In the genomic region with DNA sequence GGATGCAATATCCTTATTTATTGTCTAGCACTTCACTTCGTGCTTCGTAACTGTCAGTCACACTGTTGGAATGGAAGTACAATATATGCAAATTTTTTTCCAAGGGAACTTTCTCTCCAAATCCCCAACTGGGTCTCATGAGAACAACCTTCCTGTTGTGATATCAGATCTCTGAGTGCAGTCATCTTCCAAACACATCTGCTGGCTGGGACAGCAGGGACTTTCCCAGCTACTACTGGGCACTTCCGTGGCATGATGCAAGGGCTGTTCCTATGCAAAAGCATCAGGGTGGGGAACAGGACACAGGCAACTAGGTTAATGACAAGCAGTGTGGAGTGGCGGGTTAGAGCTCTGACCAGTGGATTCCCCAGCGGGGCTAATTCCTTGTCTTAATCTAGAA, we compare ENCODE assay signal across 30 mouse cellular contexts.
DNase-seq lines count a peak whose midpoint lies in the region; ATAC-seq and TF ChIP-seq lines count a peak whose summit lies in the region.
"Had no signal": no experiment of that assay in that cellular context is flagged by ENCODE, and none has a peak within 500 bp of the region (broad histone marks: within the 10 kb centered on the region; RNA-seq: fewer than 3 reads in every experiment).

No protein-coding gene starts in this region.

- H3K9ac ChIP-seq in CH12.LX (ENCODE audit: insufficient read depth, low read depth), result peak overlapping the region; percentile 38
- no peak overlapping the region for H3K9ac ChIP-seq in midbrain, embryonic 13.5 days (replicated peaks)
- no peak overlapping the region for H3K9ac ChIP-seq in forebrain, embryonic 16.5 days (replicated peaks; ENCODE audit: low read depth, low read length)
- H3K9ac ChIP-seq: embryonic facial prominence, embryonic 13.5 days; forebrain, embryonic 12.5 days; forebrain, embryonic 15.5 days; hindbrain, embryonic 13.5 days; intestine, embryonic 15.5 days had no signal

- H3K4me1 ChIP-seq in CH12.LX (ENCODE audit: control insufficient read depth in 1 of 2, insufficient read depth in 2 of 2), result peaks cover 14 to 49% of the 10 kb centered on the region in 2 experiments
- peaks cover 18% of the 10 kb centered on the region for H3K4me1 ChIP-seq in midbrain, embryonic 13.5 days (replicated peaks)
- H3K4me1 ChIP-seq in forebrain, embryonic 16.5 days (replicated peaks; ENCODE audit: control insufficient read depth, insufficient read depth, low read length), result peaks cover 6% of the 10 kb centered on the region
- H3K4me1 ChIP-seq: intestine, embryonic 15.5 days had no signal

- ATAC-seq in midbrain, embryonic 13.5 days, result no peak
- no peak for ATAC-seq in forebrain, embryonic 16.5 days
- ATAC-seq: activated CD4-positive, CD25-positive, alpha-beta regulatory T cell, adult 4 months; forebrain, embryonic 15.5 days; hindbrain, embryonic 16.5 days; intestine, embryonic 15.5 days had no signal

- in situ Hi-C loops in CH12.LX (cut with MboI; ENCODE audit: low pct_ligation_motif_present, low pct_unique_long_range_greater_than_20kb, low sequenced_read_pairs), result loop anchor here (25.0 kb wide), 1 partner anchor 722 kb away; no protein-coding TSS in a partner anchor

- dilution Hi-C loops in CH12.LX (cut with MboI; ENCODE audit: extremely low pct_ligation_motif_present, extremely low pct_unique_long_range_greater_than_20kb, low sequenced_read_pairs), result no loop called here

- H3K4me2 ChIP-seq in CH12.LX (ENCODE audit: insufficient read depth, low read depth, poor library complexity, severe bottlenecking), result peak overlapping the region; percentile 39; the same call in 1 of the 2 replicates
- H3K4me2 ChIP-seq in midbrain, embryonic 13.5 days (replicated peaks), result no peak overlapping the region
- no peak overlapping the region for H3K4me2 ChIP-seq in forebrain, embryonic 16.5 days (ENCODE audit: low read length)
- H3K4me2 ChIP-seq: embryonic facial prominence, embryonic 13.5 days; forebrain, embryonic 12.5 days; forebrain, embryonic 15.5 days; heart, embryonic 11.5 days; hindbrain, embryonic 13.5 days; intestine, embryonic 15.5 days had no signal

- TF ChIP-seq CTCF in CH12.LX (conservative IDR thresholded peaks at IDR 0.05 in 1 of 2, IDR thresholded peaks at IDR 0.05 in 1 of 2; ENCODE audit: low read depth in 2 of 2, low read length in 2 of 2), result no peak

- H3K27me3 ChIP-seq in CH12.LX (replicated peaks), result no peaks in the 10 kb centered on the region
- H3K27me3 ChIP-seq in midbrain, embryonic 13.5 days, result no peaks in the 10 kb centered on the region
- H3K27me3 ChIP-seq in forebrain, embryonic 16.5 days (replicated peaks; ENCODE audit: control insufficient read depth, insufficient read depth, low read length), result no peaks in the 10 kb centered on the region
- H3K27me3 ChIP-seq: embryonic facial prominence, embryonic 13.5 days; forebrain, embryonic 12.5 days; forebrain, embryonic 15.5 days; hindbrain, embryonic 13.5 days; intestine, embryonic 15.5 days had no signal

- intact Hi-C loops in heart, postnatal 10 days (cut with DNase I), result loop anchor here (2.0 to 5.0 kb wide), 2 partner anchors 732 to 757 kb away; no protein-coding TSS in a partner anchor
- intact Hi-C loops in left cerebral cortex, postnatal 10 days (cut with DNase I), result loop anchor here (10.0 kb wide), 1 partner anchor 739 kb away; no protein-coding TSS in a partner anchor

- H3K9me3 ChIP-seq in CH12.LX (replicated peaks; ENCODE audit: low read length), result peaks cover 3% of the 10 kb centered on the region
- H3K9me3 ChIP-seq in midbrain, embryonic 13.5 days, result no peaks in the 10 kb centered on the region
- H3K9me3 ChIP-seq in forebrain, embryonic 16.5 days (ENCODE audit: control insufficient read depth, low read length), result no peaks in the 10 kb centered on the region
- H3K9me3 ChIP-seq: embryonic facial prominence, embryonic 10.5 days; embryonic facial prominence, embryonic 13.5 days; forebrain, embryonic 12.5 days; forebrain, embryonic 15.5 days; G1E; hindbrain, embryonic 10.5 days; hindbrain, embryonic 13.5 days; intestine, embryonic 15.5 days had no signal

- WGBS in midbrain, embryonic 13.5 days, result 80% methylated on average over 5 of the region's 5 CpGs
- WGBS in forebrain, embryonic 16.5 days, result 77% methylated on average over 5 of the region's 5 CpGs

- no peaks in the 10 kb centered on the region for H3K36me3 ChIP-seq in CH12.LX (replicated peaks in 1 of 2; ENCODE audit: control insufficient read depth in 1 of 2, insufficient read depth in 1 of 2, low read length in 1 of 2)
- H3K36me3 ChIP-seq in midbrain, embryonic 13.5 days, result no peaks in the 10 kb centered on the region
- no peaks in the 10 kb centered on the region for H3K36me3 ChIP-seq in forebrain, embryonic 16.5 days (ENCODE audit: control insufficient read depth, insufficient read depth)
- H3K36me3 ChIP-seq: embryonic facial prominence, embryonic 10.5 days; embryonic facial prominence, embryonic 13.5 days; forebrain, embryonic 12.5 days; forebrain, embryonic 15.5 days; G1E; hindbrain, embryonic 10.5 days; hindbrain, embryonic 13.5 days; intestine, embryonic 15.5 days had no signal

- TF ChIP-seq EP300 in CH12.LX (IDR thresholded peaks at IDR 0.05; ENCODE audit: low read length), result peak; percentile 97

- DNase-seq in heart, adult 11 months, result peak; percentile 91
- no peak for DNase-seq in heart, postnatal 10 days
- DNase-seq in 3134 (ENCODE audit: extremely low read depth, insufficient read length, low spot score) (peak; percentile 25), CH12.LX (ENCODE audit: extremely low read depth) (peak; percentile 93), adipocyte (ENCODE audit: low spot score) (peak; percentile 40)
- no peak for DNase-seq in left cerebral cortex, postnatal 10 days (ENCODE audit: extremely low spot score in 1 of 2, low spot score in 2 of 2)
- DNase-seq: adrenal gland, postnatal 10 days; adrenal gland, postnatal 36 days; cerebellum, adult 11 months; cerebellum, adult 8-10 months; cerebellum, postnatal 10 days; cerebellum, postnatal 36 days; embryo, embryonic 11 days; gastrocnemius, postnatal 10 days; gastrocnemius, postnatal 36 days; heart, postnatal 36 days had no signal

- H3K27ac ChIP-seq in CH12.LX (ENCODE audit: insufficient read depth, low read depth), result peak overlapping the region; percentile 53; the same call in 1 of the 2 replicates
- H3K27ac ChIP-seq in midbrain, embryonic 13.5 days, result no peak overlapping the region
- H3K27ac ChIP-seq in forebrain, embryonic 16.5 days (ENCODE audit: low read length), result no peak overlapping the region
- H3K27ac ChIP-seq: embryonic facial prominence, embryonic 10.5 days; embryonic facial prominence, embryonic 13.5 days; forebrain, embryonic 12.5 days; forebrain, embryonic 15.5 days; hindbrain, embryonic 10.5 days; hindbrain, embryonic 13.5 days; intestine, embryonic 15.5 days had no signal

- 0 out of 2 replicates have a peak, but pooled peaks have one; percentile 43 for TF ChIP-seq POLR2A in CH12.LX (IDR thresholded peaks at IDR 0.05; ENCODE audit: low read depth, low read length)

- no peak overlapping the region for H3K4me3 ChIP-seq in CH12.LX (replicated peaks in 1 of 3; ENCODE audit: low read depth in 2 of 3, low read length in 2 of 3, poor library complexity in 1 of 3)
- no peak overlapping the region for H3K4me3 ChIP-seq in midbrain, embryonic 13.5 days (replicated peaks)
- H3K4me3 ChIP-seq in forebrain, embryonic 16.5 days (replicated peaks; ENCODE audit: low read length), result no peak overlapping the region
- H3K4me3 ChIP-seq: embryonic facial prominence, embryonic 10.5 days; embryonic facial prominence, embryonic 13.5 days; erythroblast, embryonic 14.5 days; forebrain, embryonic 12.5 days; forebrain, embryonic 15.5 days; hindbrain, embryonic 10.5 days; hindbrain, embryonic 13.5 days; intestine, embryonic 15.5 days had no signal

- no peak; the same call in 1 of the 2 replicates for TF ChIP-seq RAD21 in CH12.LX (IDR thresholded peaks at IDR 0.05; ENCODE audit: low read depth, low read length)

- H3K79me2 ChIP-seq in CH12.LX (replicated peaks; ENCODE audit: control insufficient read depth, extremely low read depth, insufficient read depth, poor library complexity, severe bottlenecking), result no peaks in the 10 kb centered on the region

TF ChIP-seq in CH12.LX, 34 proteins besides CTCF, POLR2A, EP300 and RAD21 (continues in another document):
- peak; percentile 83 for TF ChIP-seq MAX (IDR thresholded peaks at IDR 0.05; ENCODE audit: low read length)
- no peak; the same call in 1 of the 2 replicates for TF ChIP-seq NELFE (IDR thresholded peaks at IDR 0.05; ENCODE audit: low read depth, low read length)
- 0 out of 2 replicates have a peak, but pooled peaks have one; percentile 66 for TF ChIP-seq KAT2A (IDR thresholded peaks at IDR 0.05; ENCODE audit: insufficient replicate concordance, low read length)
- TF ChIP-seq POLR2AphosphoS2 (IDR thresholded peaks at IDR 0.05; ENCODE audit: low read depth, low read length), result no peak
- peak; percentile 79 for TF ChIP-seq SIN3A (IDR thresholded peaks at IDR 0.05; ENCODE audit: low read length)
- peak; percentile 82 for TF ChIP-seq BHLHE40 (IDR thresholded peaks at IDR 0.05; ENCODE audit: low read depth, low read length)
- peak; percentile 97 for TF ChIP-seq ETS1 (conservative IDR thresholded peaks at IDR 0.05; ENCODE audit: low read depth, low read length)
- TF ChIP-seq RCOR1 (conservative IDR thresholded peaks at IDR 0.05; ENCODE audit: low read depth, low read length), result peak; percentile 94
- TF ChIP-seq IRF4 (IDR thresholded peaks at IDR 0.05; ENCODE audit: low read depth, low read length), result peak; percentile 85
- no peak for TF ChIP-seq ZC3H11A (IDR thresholded peaks at IDR 0.05; ENCODE audit: low read depth, low read length)
- TF ChIP-seq UBTF (IDR thresholded peaks at IDR 0.05; ENCODE audit: low read depth, low read length), result no peak
- TF ChIP-seq MAZ (IDR thresholded peaks at IDR 0.05; ENCODE audit: low read depth, low read length), result peak; percentile 74
- TF ChIP-seq JUND (conservative IDR thresholded peaks at IDR 0.05; ENCODE audit: low read depth, low read length), result peak; percentile 31; the same call in 1 of the 2 replicates
- TF ChIP-seq USF1 (IDR thresholded peaks at IDR 0.05; ENCODE audit: low read depth, low read length), result no peak
- TF ChIP-seq MYC (IDR thresholded peaks at IDR 0.05; ENCODE audit: low read depth, low read length), result peak; percentile 69; the same call in 1 of the 2 replicates
- TF ChIP-seq MAFK (IDR thresholded peaks at IDR 0.05; ENCODE audit: insufficient replicate concordance, low read length), result peak; percentile 70
- TF ChIP-seq E2F4 (IDR thresholded peaks at IDR 0.05; ENCODE audit: insufficient replicate concordance, low read depth, low read length), result 0 out of 2 replicates have a peak, but pooled peaks have one; percentile 57
- TF ChIP-seq CHD2 (IDR thresholded peaks at IDR 0.05; ENCODE audit: low read length), result peak; percentile 78
- peak; percentile 63; the same call in 1 of the 2 replicates for TF ChIP-seq CHD1 (IDR thresholded peaks at IDR 0.05; ENCODE audit: low read depth, low read length)
- TF ChIP-seq ZMIZ1 (IDR thresholded peaks at IDR 0.05; ENCODE audit: low read depth, low read length), result peak; percentile 59; the same call in 1 of the 2 replicates
- peak; percentile 94 for TF ChIP-seq MEF2A (IDR thresholded peaks at IDR 0.05; ENCODE audit: borderline replicate concordance, low read depth, low read length)

Comparison
In these comparisons a context has a peak if more than half of its experiments do, and no peak if none do; other contexts are left out.
1. DNase-seq: peak in heart, adult 11 months (single experiment), 3134 (single experiment), CH12.LX (single experiment) and adipocyte (single experiment); none in heart, postnatal 10 days (0 of 2) and left cerebral cortex, postnatal 10 days (0 of 2).